Mouse (Mus musculus) left cerebral cortex, adult 8-10 months (tissue): ENCODE results near the gene Acot7. TPM values are rescaled to one million over a fixed set of nuclear protein-coding genes. Genes with fewer than 3 reads are reported as not detected.

Experiments used
- DNase-seq, 2 experiments: peaks; one replicate each; pipeline ENCODE4 v3.0.0; 2022; ENCODE audit warnings: low spot score in 2 of 2
- total RNA-seq, 4 experiments: library from RNA; stranded (reverse); gene quantifications; 2 replicates each; pipeline ENCODE4 v1.2.4; 2022

The Acot7 gene
- total RNA-seq, 4 experiments from 2014 or later, result 281 to 320 (median 303) TPM

GRCm38 (mm10) chr4:152178916-152179705, 1.2 kb downstream of the Acot7 start:
- DNase-seq, result no peak

DNA sequence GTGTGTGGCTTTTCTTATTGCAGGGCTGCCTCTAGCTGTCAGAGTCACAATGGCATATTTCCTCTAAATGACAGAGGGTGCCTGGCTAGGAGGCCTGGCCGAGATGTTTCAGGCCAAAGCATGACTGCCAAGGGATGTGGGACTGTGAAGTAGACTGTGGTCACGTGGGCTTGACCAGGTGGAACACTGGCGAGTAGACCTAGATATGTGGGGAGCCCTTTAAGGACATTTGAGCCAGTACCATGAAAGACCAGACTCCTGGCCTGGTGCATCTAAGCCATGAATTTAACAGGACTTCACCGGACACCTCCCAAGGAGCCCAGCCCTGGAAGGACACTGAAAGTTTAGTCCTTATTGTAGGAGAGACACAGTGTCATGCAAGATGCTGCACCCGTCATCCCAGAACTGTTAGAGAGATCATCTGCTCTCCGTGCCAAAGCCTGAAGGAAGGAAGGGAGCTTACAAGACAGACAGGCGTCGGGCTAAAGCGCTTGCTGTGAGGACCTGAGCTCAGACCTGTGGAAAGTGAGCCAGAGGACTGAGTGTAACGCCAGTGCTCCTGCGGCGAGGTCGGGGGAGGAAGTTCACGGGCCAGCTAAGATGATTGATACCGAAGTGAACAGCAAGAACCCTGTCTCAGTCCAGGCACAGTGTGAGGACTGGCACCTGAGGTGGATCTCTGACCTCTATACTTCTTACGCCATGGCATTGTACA, 2.2 kb downstream of the Acot7 start:
- no peak for DNase-seq

GRCm38 (mm10) chr4:152182205-152182604, 4.3 kb downstream of the Acot7 start:
- no peak for DNase-seq

DNA sequence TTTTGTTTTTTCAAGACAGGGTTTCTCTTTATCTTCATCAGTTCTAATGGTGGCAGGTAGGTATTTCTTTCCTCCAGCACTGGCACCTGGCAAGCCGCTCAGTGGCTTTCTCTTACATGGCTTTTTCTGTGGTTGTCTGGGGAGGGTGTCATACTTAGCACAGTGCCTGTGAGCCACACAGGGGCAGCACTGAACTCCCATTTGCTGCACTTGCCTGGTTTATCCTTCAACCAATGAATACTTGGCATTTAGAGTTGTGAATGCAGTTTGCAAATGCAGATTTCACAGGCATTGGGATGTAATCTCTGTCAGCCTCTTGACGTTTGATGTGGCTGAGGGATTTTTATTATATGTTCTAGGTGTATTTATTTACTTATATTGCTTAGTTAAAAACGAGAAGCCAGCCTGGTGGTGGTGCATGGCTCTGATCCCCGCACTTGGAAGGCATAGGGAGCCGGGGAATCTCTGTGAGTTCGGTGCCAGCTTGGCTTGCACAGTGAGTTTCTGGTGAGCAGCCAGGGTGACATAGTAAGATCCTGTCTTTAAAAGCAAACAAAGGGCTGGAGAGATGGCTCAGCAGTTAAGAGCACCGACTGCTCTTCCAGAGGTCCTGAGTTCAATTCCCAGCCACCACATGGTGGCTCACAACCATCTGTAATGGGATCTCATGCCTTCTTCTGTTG, 6.6 kb downstream of the Acot7 start:
- no peak for DNase-seq

DNA sequence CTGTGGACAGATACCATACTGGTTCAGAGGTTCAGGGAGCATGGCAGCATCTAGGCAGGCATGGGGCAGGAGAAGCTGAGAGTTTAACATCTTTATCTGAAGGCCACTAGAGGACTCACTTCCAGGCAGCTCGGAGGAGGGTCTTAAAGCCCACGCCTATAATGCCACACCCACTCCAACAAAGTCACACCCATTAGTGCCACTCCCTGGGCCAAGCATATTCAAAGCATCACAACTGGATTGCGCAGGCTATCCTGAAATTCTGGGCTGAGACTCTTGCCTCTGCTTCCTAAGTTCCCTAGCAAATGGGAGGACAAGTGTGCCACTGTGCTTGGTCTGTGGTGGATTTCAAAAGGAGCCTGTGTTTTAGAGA, 7.2 kb downstream of the Acot7 start:
- DNase-seq, result no peak

DNA sequence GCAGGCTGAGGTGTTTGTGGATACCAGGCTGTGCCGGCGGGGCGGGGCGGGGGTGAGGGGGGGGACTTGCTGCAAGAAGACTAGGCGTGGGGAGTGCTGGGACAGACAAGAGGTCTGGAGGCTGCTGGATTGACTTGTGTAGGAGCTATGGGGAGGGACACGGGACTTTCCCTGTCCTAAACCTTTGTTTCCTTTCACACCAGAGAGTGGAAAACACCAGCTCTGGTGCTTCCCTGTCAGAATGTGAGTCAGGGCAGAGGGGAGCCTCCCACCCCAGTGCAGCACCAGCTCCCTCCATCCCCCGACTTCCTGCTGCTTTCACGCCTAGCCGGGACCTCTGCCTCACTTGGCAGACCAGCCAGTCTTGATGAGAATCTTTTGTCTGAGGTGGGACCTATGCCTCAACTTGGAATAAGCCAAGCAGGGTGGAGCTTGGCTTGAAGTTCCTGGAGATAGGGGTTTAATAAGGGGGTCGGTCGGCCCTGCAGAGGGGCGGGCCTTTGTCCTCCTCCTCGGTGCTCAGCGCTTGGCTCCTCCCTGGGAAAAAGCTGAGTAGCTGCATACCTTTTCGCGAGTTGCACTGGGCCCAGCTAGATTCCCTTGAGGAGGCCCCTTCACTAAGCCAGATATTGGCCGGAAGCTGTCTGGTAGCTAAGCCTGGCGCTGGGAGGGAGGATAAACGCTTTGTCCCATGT, 7.7 kb downstream of the Acot7 start:
- no peak for DNase-seq

- DNase-seq, result no peak
Observed at GRCm38 (mm10) chr4:152186205-152187082, 8.5 kb downstream of the Acot7 start.

DNA sequence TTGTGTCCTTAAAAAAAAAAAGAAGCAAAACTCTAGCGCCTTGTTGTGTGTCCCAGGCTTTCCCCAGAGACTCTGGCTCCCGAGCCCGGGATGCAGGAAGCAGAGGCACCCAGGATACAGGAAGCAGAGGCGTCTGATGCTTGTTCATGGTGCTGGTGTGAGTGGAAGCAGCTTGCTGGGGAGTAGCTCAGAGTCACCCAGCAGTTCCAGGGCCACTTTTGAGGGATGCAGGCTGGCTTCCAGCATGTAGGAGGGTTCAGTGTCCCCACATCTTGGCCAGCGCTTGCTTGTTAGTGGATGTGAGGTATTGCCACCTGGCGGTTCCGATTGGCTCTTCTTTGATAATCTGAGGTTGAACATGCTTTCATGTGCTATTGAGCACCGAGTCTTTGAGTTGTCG, 9.2 kb downstream of the Acot7 start:
- no peak for DNase-seq

DNA sequence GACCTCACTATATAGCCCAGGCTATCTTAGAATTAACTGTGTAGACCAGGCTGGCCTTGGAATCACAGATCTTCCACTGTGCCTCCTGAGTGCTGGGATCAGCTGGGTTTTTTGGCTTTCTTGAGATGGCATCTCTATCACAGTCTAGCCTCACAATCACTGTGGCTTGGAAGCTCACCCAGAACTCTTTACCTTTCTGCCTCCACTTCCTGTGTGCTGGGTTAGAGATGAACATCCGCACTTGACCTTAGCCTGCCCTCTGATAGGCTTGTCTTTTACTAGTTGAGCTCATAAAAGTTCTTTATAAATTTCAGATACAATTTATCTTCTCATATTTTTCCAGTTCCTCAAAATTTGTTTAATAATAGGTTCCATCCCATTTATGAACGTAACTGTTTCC, 10.7 kb downstream of the Acot7 start:
- no peak for DNase-seq

DNA sequence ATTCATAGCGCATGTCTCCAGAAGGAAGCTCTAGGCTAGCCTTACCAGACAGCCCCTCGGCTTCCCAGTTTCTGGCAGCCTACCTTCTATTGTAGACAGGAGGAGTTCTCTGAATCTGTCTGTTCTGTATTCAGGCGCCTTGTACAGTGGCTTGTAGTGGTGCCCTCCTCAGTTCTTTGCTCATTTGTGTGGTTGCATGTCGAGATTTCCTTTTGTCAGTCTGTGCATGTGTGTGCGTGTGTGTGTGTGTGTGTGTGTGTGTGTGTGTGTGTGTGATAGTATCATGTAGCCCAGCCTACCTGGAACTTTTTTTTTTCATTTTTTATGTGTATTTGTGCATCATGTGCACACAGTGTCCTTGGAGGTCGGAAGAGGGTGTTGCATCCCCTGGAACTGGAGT, 11.1 kb downstream of the Acot7 start:
- DNase-seq, result no peak

DNA sequence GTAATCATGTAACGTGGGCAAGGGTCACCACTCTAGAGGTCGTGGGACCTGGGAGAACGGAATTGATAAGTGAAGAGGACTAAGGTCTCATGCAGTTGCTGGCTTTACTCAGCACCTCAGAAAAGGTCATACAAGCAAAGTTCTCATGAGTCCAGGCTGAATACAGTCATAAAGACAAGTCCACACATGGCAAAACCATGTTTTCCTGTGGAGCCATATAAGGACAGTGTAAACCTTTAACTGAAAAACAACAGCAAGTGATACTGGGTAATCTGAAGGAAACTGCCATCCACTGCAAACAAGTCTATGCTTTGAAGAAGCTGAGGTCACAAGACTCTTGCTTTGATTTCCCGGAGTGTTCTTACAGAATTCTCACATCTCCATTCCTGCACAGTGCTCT, 11.8 kb downstream of the Acot7 start:
- DNase-seq, result no peak

DNA sequence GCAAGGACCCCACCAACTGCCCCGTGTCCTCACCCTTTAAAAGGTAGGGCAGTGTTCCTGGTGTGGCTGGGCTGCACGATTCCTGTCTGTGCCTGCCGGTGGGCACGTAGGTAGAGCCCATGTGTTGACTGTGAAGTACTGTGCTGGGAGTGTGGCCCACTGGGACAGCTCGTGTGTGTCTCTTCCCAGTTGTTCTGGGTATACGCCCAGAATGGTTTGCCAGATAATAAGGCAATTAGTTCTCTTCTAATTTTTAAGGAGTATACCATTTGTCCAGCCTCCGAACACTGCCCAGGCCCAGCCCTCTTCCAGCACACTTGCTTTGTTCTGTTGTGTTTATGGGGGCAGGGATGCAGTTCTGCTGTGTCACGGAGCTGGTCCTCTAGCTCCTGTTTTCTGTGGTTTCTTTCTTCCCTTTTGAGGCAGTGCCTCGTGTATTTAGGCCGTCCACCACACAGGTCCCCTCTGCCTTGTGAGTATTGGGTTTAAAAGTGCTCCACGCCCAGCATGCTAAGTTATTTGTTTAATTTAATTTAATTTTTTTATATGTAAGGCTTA, 12.2 kb downstream of the Acot7 start:
- DNase-seq, result no peak

GRCm38 (mm10) chr4:152190701-152191100, 12.8 kb downstream of the Acot7 start:
- no peak for DNase-seq

DNA sequence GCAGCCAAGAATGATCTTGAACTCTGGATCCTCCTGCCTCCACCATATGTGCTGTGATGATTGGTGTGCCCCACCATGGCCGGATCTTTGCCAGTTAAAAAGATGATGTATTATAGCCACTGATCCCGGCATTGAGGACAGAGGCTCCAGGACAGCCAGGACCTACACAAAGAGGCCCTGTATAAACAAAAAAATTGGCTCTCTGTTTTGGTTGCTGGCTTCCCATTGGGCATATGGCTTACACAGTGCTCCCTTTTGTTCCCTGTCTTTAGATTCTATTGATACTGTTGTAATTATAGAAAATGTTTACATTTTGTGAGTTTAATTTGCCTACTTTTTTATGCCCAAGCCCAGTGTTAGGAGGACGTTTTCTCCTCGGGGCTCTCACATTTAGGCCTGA, 14.6 kb downstream of the Acot7 start:
- no peak for DNase-seq

GRCm38 (mm10) chr4:152194476-152195175, 16.7 kb downstream of the Acot7 start:
- no peak for DNase-seq

GRCm38 (mm10) chr4:152196276-152196675, 18.3 kb downstream of the Acot7 start:
- DNase-seq, result no peak

DNA sequence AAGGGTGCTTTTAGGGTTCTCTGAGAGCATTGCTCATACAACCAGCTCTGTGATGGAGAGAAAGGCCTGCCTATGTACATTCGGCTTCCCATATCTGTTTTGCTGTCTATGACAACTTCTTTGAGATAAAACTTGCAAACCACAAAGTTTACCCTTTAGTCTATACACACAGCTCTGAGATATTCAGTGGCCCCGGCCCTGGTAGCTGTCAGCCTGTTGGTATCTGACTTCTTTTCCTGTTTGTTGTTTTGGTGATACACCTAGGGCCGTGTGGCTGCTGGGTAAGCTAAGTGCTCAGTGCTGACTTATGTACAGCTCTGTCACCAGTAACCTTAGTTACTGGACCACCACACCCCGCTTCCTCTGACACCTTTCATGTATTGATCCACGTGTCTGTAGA, 19.6 kb downstream of the Acot7 start:
- DNase-seq, result no peak

DNA sequence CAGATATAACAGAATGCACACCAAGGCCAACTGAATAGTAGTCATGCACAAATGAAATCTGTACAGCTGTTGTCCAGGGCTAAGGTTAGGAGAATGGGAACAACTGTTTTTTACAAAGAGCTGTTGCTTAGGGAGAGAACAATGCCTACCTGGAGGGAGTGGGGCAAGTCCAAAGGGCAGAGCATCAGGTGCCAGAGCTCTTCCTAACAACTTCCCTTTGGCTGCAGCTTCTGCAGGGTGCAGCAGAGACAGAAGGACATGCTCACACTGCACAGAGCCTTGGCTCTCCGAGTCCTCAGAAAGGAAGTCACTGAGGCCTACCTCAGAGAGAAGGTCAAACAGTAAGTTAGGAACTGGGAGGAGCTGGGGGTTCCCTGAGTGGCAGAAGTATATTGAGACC, 21.7 kb downstream of the Acot7 start:
- DNase-seq, result no peak

GRCm38 (mm10) chr4:152201492-152201891, 23.6 kb downstream of the Acot7 start:
- no peak for DNase-seq

- no peak for DNase-seq
Observed at GRCm38 (mm10) chr4:152202418-152202817, 24.5 kb downstream of the Acot7 start.
